Mouse (Mus musculus): Measurements from ENCODE around the gene Galnt9. TPM values are rescaled to one million over a fixed set of nuclear protein-coding genes. Genes with fewer than 3 reads are reported as not detected.
A peak's percentile ranks its signal among the peaks of the same experiment; 100 is the strongest.

Galnt9 gene
- polyA plus RNA-seq, 1 experiment from 2014 or later, result 14.1 TPM

- peaks cover 53% of the 10 kb centered on the region for H3K27me3 ChIP-seq
These were observed 2.7 kb upstream of the Galnt9 start for GRCm38 (mm10) chr5:110541456-110541855.

GRCm38 (mm10) chr5:110544691-110545069 lies 525 bp downstream of the Galnt9 start:
- ATAC-seq, result peak; percentile 48
- Histone ChIP-seq H3K9ac (replicated peaks) (peak overlapping the region; percentile 73), H3K27me3 (peaks cover 59% of the 10 kb centered on the region), H3K4me3 (replicated peaks) (peak overlapping the region; percentile 53), H3K4me2 (replicated peaks) (peak overlapping the region; percentile 65), H3K9me3 (no peaks in the 10 kb centered on the region), H3K4me1 (replicated peaks) (peaks cover 30% of the 10 kb centered on the region), H3K36me3 (no peaks in the 10 kb centered on the region), H3K27ac (peak overlapping the region; percentile 61; the same call in 1 of the 2 replicates)
- WGBS, result 2% methylated on average over 24 of the region's 24 CpGs

More at GRCm38 (mm10) chr5:110541456-110541855, 2.7 kb upstream of the Galnt9 start:
- H3K4me3 ChIP-seq (replicated peaks), result no peak overlapping the region
- no peak overlapping the region for H3K9ac ChIP-seq (replicated peaks)
- no peak for ATAC-seq
- WGBS, result 76% methylated on average over 6 of the region's 6 CpGs
- no peaks in the 10 kb centered on the region for H3K9me3 ChIP-seq
- H3K4me2 ChIP-seq (replicated peaks), result no peak overlapping the region
- H3K27ac ChIP-seq, result no peak overlapping the region
- no peaks in the 10 kb centered on the region for H3K36me3 ChIP-seq
- H3K4me1 ChIP-seq (replicated peaks), result peaks cover 21% of the 10 kb centered on the region

GRCm38 (mm10) chr5:110545311-110545710 lies 1.2 kb downstream of the Galnt9 start:
- peak overlapping the region; percentile 73 for H3K9ac ChIP-seq (replicated peaks)
- WGBS, result 77% methylated on average over 7 of the region's 7 CpGs

GRCm38 (mm10) chr5:110546136-110546535 lies 2.0 kb downstream of the Galnt9 start:
- H3K4me1 ChIP-seq (replicated peaks), result peaks cover 30% of the 10 kb centered on the region
- ATAC-seq, result no peak
- no peaks in the 10 kb centered on the region for H3K9me3 ChIP-seq
- H3K36me3 ChIP-seq, result no peaks in the 10 kb centered on the region
- WGBS, result 89% methylated on average over 11 of the region's 11 CpGs
- H3K4me2 ChIP-seq (replicated peaks), result peak overlapping the region; percentile 65
- H3K27me3 ChIP-seq, result peaks cover 50% of the 10 kb centered on the region
- H3K4me3 ChIP-seq (replicated peaks), result peak overlapping the region; percentile 53; the same call in 1 of the 2 replicates
- H3K27ac ChIP-seq, result no peak overlapping the region
- 0 out of 2 replicates have a peak overlapping the region, but pooled peaks have one; percentile 73 for H3K9ac ChIP-seq (replicated peaks)

More at GRCm38 (mm10) chr5:110545311-110545710, 1.2 kb downstream of the Galnt9 start:
- Histone ChIP-seq H3K9me3 (no peaks in the 10 kb centered on the region), H3K36me3 (no peaks in the 10 kb centered on the region), H3K4me2 (replicated peaks) (peak overlapping the region; percentile 65), H3K27me3 (peaks cover 58% of the 10 kb centered on the region), H3K4me3 (replicated peaks) (peak overlapping the region; percentile 53), H3K4me1 (replicated peaks) (peaks cover 30% of the 10 kb centered on the region), H3K27ac (no peak overlapping the region)
- no peak for ATAC-seq

- no peak overlapping the region for H3K9ac ChIP-seq (replicated peaks)
- ATAC-seq, result no peak
- H3K4me2 ChIP-seq (replicated peaks), result peak overlapping the region; percentile 65
- no peak overlapping the region for H3K27ac ChIP-seq
- H3K4me1 ChIP-seq (replicated peaks), result peaks cover 30% of the 10 kb centered on the region
- no peaks in the 10 kb centered on the region for H3K36me3 ChIP-seq
- WGBS, result 78% methylated on average over 5 of the region's 5 CpGs
- peaks cover 47% of the 10 kb centered on the region for H3K27me3 ChIP-seq
- H3K4me3 ChIP-seq (replicated peaks), result no peak overlapping the region
- H3K9me3 ChIP-seq, result no peaks in the 10 kb centered on the region
These were observed 2.7 kb downstream of the Galnt9 start for GRCm38 (mm10) chr5:110546726-110547406.

- no peak for ATAC-seq
- 33% methylated on average over 7 of the region's 7 CpGs for WGBS
- Histone ChIP-seq H3K9ac (replicated peaks) (no peak overlapping the region), H3K4me2 (replicated peaks) (no peak overlapping the region), H3K4me1 (replicated peaks) (peaks cover 30% of the 10 kb centered on the region), H3K27me3 (peaks cover 34% of the 10 kb centered on the region), H3K4me3 (replicated peaks) (no peak overlapping the region), H3K27ac (no peak overlapping the region), H3K36me3 (no peaks in the 10 kb centered on the region), H3K9me3 (no peaks in the 10 kb centered on the region)
These were observed 4.3 kb downstream of the Galnt9 start for GRCm38 (mm10) chr5:110548446-110548845.

GRCm38 (mm10) chr5:110550189-110550588 lies 6.0 kb downstream of the Galnt9 start:
- no peak for ATAC-seq
- WGBS, result 74% methylated on average over 2 of the region's 2 CpGs
- peaks cover 20% of the 10 kb centered on the region for H3K4me1 ChIP-seq (replicated peaks)
- no peaks in the 10 kb centered on the region for H3K36me3 ChIP-seq
- no peak overlapping the region for H3K4me2 ChIP-seq (replicated peaks)
- no peaks in the 10 kb centered on the region for H3K9me3 ChIP-seq
- H3K27me3 ChIP-seq, result peaks cover 17% of the 10 kb centered on the region
- no peak overlapping the region for H3K4me3 ChIP-seq (replicated peaks)
- H3K27ac ChIP-seq, result no peak overlapping the region
- H3K9ac ChIP-seq (replicated peaks), result no peak overlapping the region

- ATAC-seq, result no peak
- Histone ChIP-seq H3K4me2 (replicated peaks) (no peak overlapping the region), H3K9me3 (no peaks in the 10 kb centered on the region), H3K36me3 (no peaks in the 10 kb centered on the region), H3K4me1 (replicated peaks) (peaks cover 14% of the 10 kb centered on the region), H3K4me3 (replicated peaks) (no peak overlapping the region), H3K27me3 (peaks cover 10% of the 10 kb centered on the region), H3K9ac (replicated peaks) (no peak overlapping the region), H3K27ac (no peak overlapping the region)
- WGBS, result 31% methylated on average over 4 of the region's 4 CpGs
These were observed 6.7 kb downstream of the Galnt9 start for GRCm38 (mm10) chr5:110550841-110551240.

- no peak overlapping the region for H3K27ac ChIP-seq
- no peak overlapping the region for H3K4me3 ChIP-seq (replicated peaks)
- WGBS, result 78% methylated on average over 3 of the region's 3 CpGs
- no peaks in the 10 kb centered on the region for H3K36me3 ChIP-seq
- no peaks in the 10 kb centered on the region for H3K9me3 ChIP-seq
- peaks cover 5% of the 10 kb centered on the region; the same call in 1 of the 2 replicates for H3K27me3 ChIP-seq
- no peak overlapping the region for H3K4me2 ChIP-seq (replicated peaks)
- no peak overlapping the region for H3K9ac ChIP-seq (replicated peaks)
- no peak for ATAC-seq
- peaks cover 4% of the 10 kb centered on the region for H3K4me1 ChIP-seq (replicated peaks)
These were observed 7.8 kb downstream of the Galnt9 start for GRCm38 (mm10) chr5:110552005-110552404.

- Histone ChIP-seq H3K9me3 (no peaks in the 10 kb centered on the region), H3K36me3 (no peaks in the 10 kb centered on the region), H3K27me3 (no peaks in the 10 kb centered on the region), H3K4me3 (replicated peaks) (no peak overlapping the region), H3K4me2 (replicated peaks) (no peak overlapping the region), H3K27ac (no peak overlapping the region), H3K4me1 (replicated peaks) (no peaks in the 10 kb centered on the region; the same call in 1 of the 2 replicates), H3K9ac (replicated peaks) (no peak overlapping the region)
- ATAC-seq, result peak; percentile 70
- WGBS, result 56% methylated on average over 4 of the region's 4 CpGs
These were observed 9.2 kb downstream of the Galnt9 start for GRCm38 (mm10) chr5:110553315-110553714.

- WGBS, result 64% methylated on average over 2 of the region's 2 CpGs
- no peak for ATAC-seq
These were observed 11.0 kb downstream of the Galnt9 start for GRCm38 (mm10) chr5:110555198-110555597.

GRCm38 (mm10) chr5:110558368-110558767 lies 14.2 kb downstream of the Galnt9 start:
- H3K9ac ChIP-seq (replicated peaks), result no peak overlapping the region
- H3K9me3 ChIP-seq, result no peaks in the 10 kb centered on the region
- 12% methylated on average over 8 of the region's 8 CpGs for WGBS
- no peak overlapping the region for H3K4me3 ChIP-seq (replicated peaks)
- no peaks in the 10 kb centered on the region for H3K27me3 ChIP-seq
- no peaks in the 10 kb centered on the region for H3K36me3 ChIP-seq
- H3K4me2 ChIP-seq (replicated peaks), result no peak overlapping the region
- H3K27ac ChIP-seq, result no peak overlapping the region
- H3K4me1 ChIP-seq (replicated peaks), result no peaks in the 10 kb centered on the region; the same call in 1 of the 2 replicates
- no peak for ATAC-seq

More at GRCm38 (mm10) chr5:110555198-110555597, 11.0 kb downstream of the Galnt9 start:
- Histone ChIP-seq H3K9ac (replicated peaks) (no peak overlapping the region), H3K27ac (no peak overlapping the region), H3K4me3 (replicated peaks) (no peak overlapping the region), H3K4me1 (replicated peaks) (no peaks in the 10 kb centered on the region; the same call in 1 of the 2 replicates), H3K27me3 (no peaks in the 10 kb centered on the region), H3K9me3 (no peaks in the 10 kb centered on the region), H3K4me2 (replicated peaks) (no peak overlapping the region), H3K36me3 (no peaks in the 10 kb centered on the region)

Data from midbrain, embryonic 13.5 days (tissue).